Mouse (Mus musculus) midbrain, postnatal 0 days (tissue): ENCODE measurements around the gene Gtsf2. TPM values are rescaled to one million over a fixed set of nuclear protein-coding genes. Genes with fewer than 3 reads are reported as not detected.
"Not testable (repeated sequence)": the region's sequence is repeated elsewhere in the genome, so short reads cannot be mapped to it uniquely, and the experiment has no call there.

Experiments used
- ATAC-seq: fragments of 200-750 bp; cut with Nextera tagmentation; 2 replicates; pipeline ENCODE4 v1.8.0; 2017; ENCODE audit warnings: moderate number of reproducible peaks, mild to moderate bottlenecking, moderate TSS enrichment, moderate library complexity; ENCODE audit not compliant: low FRiP score
- DNase-seq: peaks from one replicate; pipeline ENCODE4 v3.0.0-alpha.2; 2015; ENCODE audit warnings: low spot score
- H3K27ac ChIP-seq: fragments of 300-500 bp; sonication (generic); 2 replicates; pipeline ENCODE4 v1.5.1; 2014; ENCODE audit warnings: low read depth, mild to moderate bottlenecking, low read length, mixed read lengths
- H3K27me3 ChIP-seq: fragments of 300-500 bp; sonication (generic); 2 replicates; pipeline ENCODE4 v1.6.1; 2014; ENCODE audit warnings: low read length, control low read depth, mixed read lengths; ENCODE audit not compliant: insufficient read depth
- H3K36me3 ChIP-seq: fragments of 300-500 bp; sonication (generic); 2 replicates; pipeline ENCODE4 v1.6.1; 2014; ENCODE audit warnings: low read length, control low read depth, mixed read lengths; ENCODE audit not compliant: insufficient read depth
- H3K4me1 ChIP-seq: fragments of 300-500 bp; sonication (generic); 2 replicates; pipeline ENCODE4 v1.6.1; 2014; ENCODE audit warnings: mild to moderate bottlenecking, control low read depth, antibody characterized with exemption, low read length, mixed read lengths; ENCODE audit not compliant: insufficient read depth
- H3K4me2 ChIP-seq: fragments of 300-500 bp; sonication (generic); 2 replicates; pipeline ENCODE4 v1.6.1; 2014; ENCODE audit warnings: low read depth, mild to moderate bottlenecking, low read length, mixed read lengths; ENCODE audit not compliant: poor library complexity, severe bottlenecking
- H3K4me3 ChIP-seq: fragments of 300-500 bp; sonication (generic); 2 replicates; pipeline ENCODE4 v1.5.1; 2014; ENCODE audit warnings: low read depth, mild to moderate bottlenecking, low read length, moderate library complexity
- H3K9ac ChIP-seq: fragments of 300-500 bp; sonication (generic); replicated peaks from 2 replicates; pipeline ENCODE4 v1.6.1; 2014; ENCODE audit warnings: mild to moderate bottlenecking, low read length, moderate library complexity, mixed read lengths; ENCODE audit not compliant: poor library complexity, severe bottlenecking
- H3K9me3 ChIP-seq: fragments of 300-500 bp; sonication (generic); 2 replicates; pipeline ENCODE4 v1.6.1; 2016; ENCODE audit warnings: low read length, control low read depth
- CTCF ChIP-seq: IDR thresholded peaks from 2 replicates; pipeline ENCODE4 v1.5.1; 2016; ENCODE audit warnings: antibody characterized with exemption, mild to moderate bottlenecking
- whole genome bisulfite sequencing: fragments of 180-500 bp; shearing (Covaris S2); extraction: QIAGEN DNeasy Blood & Tissue Kit; methylation state at CpG from one replicate; pipeline ENCODE4 v1.1.7; 2014; 5-methylcytosine and 5-hydroxymethylcytosine counted together
- polyA plus RNA-seq: library from polyadenylated mRNA; unstranded; fragments of >200 nt; fragmentation: Nextera tagmentation; extraction: Ambion mirVana; gene quantifications from 2 replicates; pipeline ENCODE4 v1.2.1, GENCODE M21; 2015
- total RNA-seq: library from RNA; depleted of rRNA; stranded (reverse); fragments of >200 nt; gene quantifications from 2 replicates; pipeline ENCODE4 v1.2.3, GENCODE M21; 2014

Gtsf2 gene
- total and polyA plus RNA-seq, 2 experiments from 2014 or later = 0.44 TPM; not detected in 1

DNA sequence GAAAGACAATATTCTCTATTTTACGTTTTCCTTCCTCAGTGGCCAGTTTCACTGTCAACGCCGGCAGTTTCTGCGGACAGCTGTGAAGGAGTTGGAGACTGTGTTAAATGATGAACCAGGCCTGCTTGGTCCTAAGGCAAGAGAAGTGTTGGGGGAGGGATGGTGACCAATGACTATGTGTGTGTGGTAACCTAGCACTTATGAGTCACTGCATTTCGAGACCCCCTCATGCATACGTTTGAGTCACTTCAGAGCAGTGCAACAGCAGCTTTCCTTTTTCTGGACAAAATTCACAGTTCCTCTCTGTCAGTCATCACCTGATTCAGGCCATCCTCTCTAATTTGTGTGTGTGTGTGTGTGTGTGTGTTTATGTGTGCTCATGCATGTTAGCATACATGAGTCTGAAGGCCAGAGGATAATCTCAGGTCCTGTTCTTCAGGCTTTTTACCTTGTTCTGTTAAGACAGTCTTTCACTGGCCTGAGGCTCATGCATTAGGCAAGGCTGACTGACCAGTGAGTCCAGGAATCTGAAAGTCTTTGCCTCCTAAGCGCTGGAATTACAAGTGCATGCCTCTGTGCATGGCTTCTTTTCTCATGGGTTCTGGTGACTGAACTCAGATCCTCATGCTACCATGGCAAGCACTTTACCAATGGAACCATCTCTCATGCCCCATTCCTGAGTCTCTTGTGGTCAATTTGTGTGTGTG, 23.4 kb upstream of the Gtsf2 start:
- ATAC-seq (no peak), DNase-seq (no peak)
- Histone ChIP-seq H3K36me3 (no peaks in the 10 kb centered on the region), H3K9me3 (no peaks in the 10 kb centered on the region), H3K4me1 (no peaks in the 10 kb centered on the region), H3K4me3 (no peak overlapping the region), H3K9ac (no peak overlapping the region), H3K4me2 (no peak overlapping the region), H3K27ac (no peak overlapping the region), H3K27me3 (no peaks in the 10 kb centered on the region)
- no peak for TF ChIP-seq CTCF
- 86% methylated on average over 7 of the region's 7 CpGs for WGBS

DNA sequence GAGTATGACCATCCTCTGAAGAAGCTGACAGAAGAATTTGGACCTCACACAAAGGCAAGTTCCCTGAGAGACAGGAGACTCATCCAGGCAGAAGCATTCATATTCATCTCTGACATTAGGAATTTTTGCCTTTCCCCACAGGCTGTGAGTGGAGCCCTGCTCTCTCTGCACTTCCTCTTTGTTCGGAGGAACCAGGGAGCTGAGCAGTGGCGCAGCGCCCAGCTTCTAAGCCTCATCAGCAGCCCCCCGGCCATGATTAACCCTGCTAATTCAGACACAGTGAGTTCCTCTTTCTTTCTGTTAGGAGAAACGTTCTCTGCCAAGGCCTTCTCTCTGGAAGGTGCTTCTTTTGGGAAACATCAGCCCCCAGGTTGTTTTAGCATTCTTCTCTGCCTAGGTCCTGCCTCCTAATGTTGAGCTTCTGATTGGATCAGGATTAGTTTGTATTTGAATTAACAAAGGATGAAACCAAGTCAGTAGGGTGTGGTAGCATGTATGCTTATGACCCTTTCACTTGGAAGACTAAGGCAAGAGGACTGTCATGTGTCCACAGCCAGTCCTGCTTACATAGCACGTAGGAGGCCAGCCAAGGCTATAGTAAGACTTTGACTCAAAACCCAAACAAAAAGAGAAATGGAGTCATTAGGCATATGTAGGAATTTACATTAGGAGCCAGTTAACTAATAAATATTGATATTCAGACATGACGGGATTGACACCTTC, 14.4 kb upstream of the Gtsf2 start:
- Histone ChIP-seq H3K4me3 (no peak overlapping the region), H3K27me3 (no peaks in the 10 kb centered on the region), H3K36me3 (no peaks in the 10 kb centered on the region), H3K9me3 (no peaks in the 10 kb centered on the region), H3K4me2 (no peak overlapping the region), H3K27ac (no peak overlapping the region), H3K9ac (no peak overlapping the region), H3K4me1 (no peaks in the 10 kb centered on the region)
- no peak for TF ChIP-seq CTCF
- 62% methylated on average over 7 of the region's 7 CpGs for WGBS
- DNase-seq (peak; percentile 57), ATAC-seq (peak; percentile 31; the same call in 1 of the 2 replicates)

DNA sequence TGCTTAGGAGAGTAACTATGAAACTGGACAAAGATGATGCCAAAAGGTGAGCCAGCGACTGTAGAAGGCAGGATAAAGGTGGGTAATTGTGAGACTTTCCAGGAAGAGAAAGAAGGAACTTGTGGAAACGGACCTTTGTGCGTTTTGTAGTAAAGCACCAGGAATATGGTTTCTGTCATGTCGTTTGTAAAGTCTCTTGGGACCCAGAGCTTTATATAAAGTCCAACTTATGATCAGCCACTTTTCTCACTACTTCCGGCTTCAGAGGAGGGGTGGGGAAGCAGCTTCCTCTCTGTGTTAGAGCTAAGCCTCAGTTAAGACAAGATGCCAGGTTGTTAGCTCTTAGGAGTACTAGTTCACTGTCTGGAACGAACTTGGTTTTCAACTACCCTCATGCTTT, 6.2 kb upstream of the Gtsf2 start:
- no peaks in the 10 kb centered on the region for H3K9me3 ChIP-seq
- no peak overlapping the region for H3K9ac ChIP-seq
- 86% methylated on average over 6 of the region's 6 CpGs for WGBS
- H3K27ac ChIP-seq = no peak overlapping the region
- H3K36me3 ChIP-seq = no peaks in the 10 kb centered on the region
- no peak for ATAC-seq
- TF ChIP-seq CTCF = no peak
- DNase-seq = no peak
- H3K4me1 ChIP-seq = no peaks in the 10 kb centered on the region
- H3K4me3 ChIP-seq = no peak overlapping the region
- H3K27me3 ChIP-seq = no peaks in the 10 kb centered on the region
- no peak overlapping the region for H3K4me2 ChIP-seq

DNA sequence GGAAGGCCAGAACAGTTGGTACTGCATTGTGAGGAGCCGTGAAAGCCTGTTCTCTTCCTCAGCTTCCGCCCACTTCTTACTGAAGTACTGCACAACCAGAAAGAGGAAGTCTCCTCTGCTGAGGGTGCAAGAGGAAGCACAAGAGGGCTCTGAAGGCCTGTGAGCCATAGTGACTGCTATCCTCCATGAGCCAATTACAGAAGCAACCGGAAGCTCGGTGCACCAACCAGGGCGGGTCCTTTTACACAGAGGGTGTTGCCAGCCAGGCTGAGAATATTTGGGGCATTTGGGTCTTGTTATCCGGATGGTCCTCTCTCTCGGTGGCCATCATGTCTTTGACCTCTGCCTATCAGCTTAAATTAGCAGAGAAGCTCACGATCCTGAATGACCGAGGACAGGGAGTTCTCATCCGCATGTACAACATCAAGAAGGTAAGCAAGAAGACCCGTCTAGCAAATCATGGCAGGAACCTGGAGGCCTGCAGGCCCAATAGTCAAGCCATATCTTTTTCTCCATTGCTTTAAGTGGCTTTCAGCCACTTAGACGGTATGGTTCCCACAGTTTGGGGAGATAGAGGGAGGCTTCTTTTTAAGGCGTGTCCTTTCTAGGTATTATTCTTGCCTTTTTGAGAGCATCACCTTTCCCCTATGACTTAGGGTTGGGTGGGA, 5.4 kb upstream of the Gtsf2 start, which contains the start of gene Nckap1l:
TSS of gene Nckap1l (plus strand) at position 244 of the 668 bp plus-strand sequence.
- Histone ChIP-seq H3K36me3 (no peaks in the 10 kb centered on the region), H3K4me3 (no peak within 1 kb of the TSS), H3K4me2 (no peak within 1 kb of the TSS), H3K9ac (no peak within 1 kb of the TSS), H3K27me3 (no peaks in the 10 kb centered on the region), H3K27ac (no peak within 1 kb of the TSS), H3K9me3 (no peaks in the 10 kb centered on the region), H3K4me1 (no peaks in the 10 kb centered on the region)
- 90% methylated on average over 13 of the region's 13 CpGs for WGBS
- TF ChIP-seq CTCF = no peak
- no peak for DNase-seq
- ATAC-seq = no peak

DNA sequence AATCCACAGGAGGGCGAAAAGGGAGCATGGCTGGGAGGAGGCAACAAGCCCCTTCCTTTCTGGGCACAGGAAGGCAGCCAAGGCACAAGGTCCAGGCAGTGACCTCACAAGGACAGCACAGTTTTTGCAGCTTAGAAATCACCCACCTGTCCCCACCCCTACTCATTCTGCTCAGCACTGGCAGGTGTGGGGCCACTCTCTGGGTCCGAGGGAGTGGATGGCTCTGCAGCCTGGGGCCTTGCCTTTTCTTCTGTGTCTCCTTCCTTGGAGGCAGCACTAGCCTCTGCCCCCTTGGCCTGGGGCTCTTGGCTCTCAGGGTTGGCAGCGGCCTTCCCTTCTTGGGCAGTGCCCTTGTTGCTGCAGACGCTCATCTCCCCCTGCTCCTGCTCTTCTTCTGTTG, 2.3 kb downstream of the Gtsf2 start:
- H3K4me3 ChIP-seq, H3K9me3 ChIP-seq, H3K9ac ChIP-seq, H3K4me2 ChIP-seq, H3K36me3 ChIP-seq, H3K27me3 ChIP-seq, DNase-seq, H3K4me1 ChIP-seq, ATAC-seq, H3K27ac ChIP-seq: not testable (repeated sequence)
- WGBS = 86% methylated on average over 4 of the region's 4 CpGs

DNA sequence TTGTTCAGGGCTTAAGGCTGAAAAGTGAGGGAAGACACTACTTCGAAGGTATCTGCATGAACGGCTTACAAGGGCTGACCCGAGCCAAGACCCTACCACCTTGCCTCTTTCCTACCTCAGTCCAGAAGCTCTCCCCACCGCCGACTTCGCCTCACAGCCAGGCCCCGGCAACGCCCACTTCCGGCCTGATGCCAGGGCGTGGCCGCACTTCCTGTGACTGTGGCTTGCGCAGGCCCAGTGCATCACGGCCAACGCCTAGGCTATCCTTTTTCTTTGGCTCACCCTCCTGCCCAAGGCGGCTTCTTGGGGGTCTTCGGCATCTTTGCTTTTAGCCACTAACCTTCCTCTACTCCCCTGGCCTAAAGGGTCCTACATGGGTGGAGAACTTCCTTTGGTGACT, 18.0 kb downstream of the Gtsf2 start, which contains the start of gene Gtsf1:
TSS of gene Gtsf1 (minus strand) at position 230 of the 400 bp plus-strand sequence.
- no peaks in the 10 kb centered on the region for H3K27me3 ChIP-seq
- no peak within 1 kb of the TSS for H3K4me3 ChIP-seq
- ATAC-seq = no peak
- no peak within 1 kb of the TSS for H3K4me2 ChIP-seq
- H3K9ac ChIP-seq = no peak within 1 kb of the TSS
- H3K36me3 ChIP-seq = no peaks in the 10 kb centered on the region
- H3K4me1 ChIP-seq = no peaks in the 10 kb centered on the region; the same call in 1 of the 2 replicates
- no peak for DNase-seq
- 93% methylated on average over 16 of the region's 16 CpGs for WGBS
- no peak for TF ChIP-seq CTCF
- H3K27ac ChIP-seq = no peak within 1 kb of the TSS
- no peaks in the 10 kb centered on the region for H3K9me3 ChIP-seq
